Comparison of ENCODE assay signal across 8 mouse cellular contexts in genomic region chr7:116191138-116191537, GRCm38 (mm10).
DNase-seq lines count a peak whose midpoint lies in the region; ATAC-seq and TF ChIP-seq lines count a peak whose summit lies in the region.

No protein-coding gene starts in this region.

- no peaks in the 10 kb centered on the region for H3K36me3 ChIP-seq in embryonic facial prominence, embryonic 13.5 days

- TF ChIP-seq CTCF in left cerebral cortex, adult 2 months (IDR thresholded peaks at IDR 0.05), result no peak

- no peak overlapping the region for H3K4me3 ChIP-seq in left cerebral cortex, adult 2 months
- H3K4me3 ChIP-seq in embryonic facial prominence, embryonic 13.5 days, result no peak overlapping the region

- H3K27ac ChIP-seq in left cerebral cortex, adult 2 months, result peak overlapping the region; percentile 63
- H3K27ac ChIP-seq in embryonic facial prominence, embryonic 13.5 days, result peak overlapping the region; percentile 23; the same call in 1 of the 2 replicates

- peak in 1 of 2 experiments; percentile 43 for DNase-seq in left cerebral cortex, adult 2 months (ENCODE audit: extremely low spot score in 1 of 2, low spot score in 2 of 2)
- no peak for DNase-seq in left cerebral cortex, postnatal 4 days
- DNase-seq in layer of hippocampus, adult 9-11 months, result peak; percentile 74
- DNase-seq in right cerebral cortex, postnatal 14 days, result peak; percentile 26
- no peak for DNase-seq in spleen, postnatal 36 days (ENCODE audit: low spot score in 2 of 2)
- DNase-seq in c-Kit-positive CD71-positive TER-119-positive erythroid progenitor cells, embryonic 14.5 days (ENCODE audit: low spot score), result no peak
- no peak for DNase-seq in kidney, adult 9 months

- intact Hi-C loops in left cerebral cortex, adult 2 months (cut with DNase I), result no loop called here
- intact Hi-C loops in left cerebral cortex, postnatal 4 days (cut with DNase I), result no loop called here

- ATAC-seq in embryonic facial prominence, embryonic 13.5 days (ENCODE audit: insufficient number of reproducible peaks, insufficient read depth, low FRiP score, low TSS enrichment, low read depth), result no peak

- no peak overlapping the region for H3K4me2 ChIP-seq in embryonic facial prominence, embryonic 13.5 days

- H3K9ac ChIP-seq in embryonic facial prominence, embryonic 13.5 days, result no peak overlapping the region

- no peaks in the 10 kb centered on the region for H3K9me3 ChIP-seq in embryonic facial prominence, embryonic 13.5 days

- H3K4me1 ChIP-seq in embryonic facial prominence, embryonic 13.5 days, result peaks cover 47% of the 10 kb centered on the region

- 21% methylated on average over 3 of the region's 3 CpGs for WGBS in embryonic facial prominence, embryonic 13.5 days

- no peaks in the 10 kb centered on the region for H3K27me3 ChIP-seq in embryonic facial prominence, embryonic 13.5 days

Comparison
In these comparisons a context has a peak if more than half of its experiments do, and no peak if none do; other contexts are left out.
1. DNase-seq: peak in layer of hippocampus, adult 9-11 months (single experiment) and right cerebral cortex, postnatal 14 days (single experiment); none in left cerebral cortex, postnatal 4 days (single experiment), spleen, postnatal 36 days (0 of 2), c-Kit-positive CD71-positive TER-119-positive erythroid progenitor cells, embryonic 14.5 days (single experiment) and kidney, adult 9 months (single experiment).